Mouse (Mus musculus): ENCODE results near the gene Olfr1348. TPM values are rescaled to one million over a fixed set of nuclear protein-coding genes. Genes with fewer than 3 reads are reported as not detected.

Gene Olfr1348
- polyA plus RNA-seq (2012; rRNA removed), result not detected in 2 replicates

GRCm38 (mm10) chr7:6508648-6509047 lies at the start of gene Olfr1348:
TSS of gene Olfr1348 (minus strand) at chr7:6508748.

GRCm38 (mm10) chr7:6522850-6523249 lies 14.3 kb upstream of the Olfr1348 start, which contains the start of gene Olfr1349:
TSS of gene Olfr1349 (minus strand) at chr7:6522950.

GRCm38 (mm10) chr7:6499655-6500054 lies 8.9 kb downstream of the Olfr1348 start, which contains the start of gene Olfr1347:
TSS of gene Olfr1347 (minus strand) at chr7:6499755.

GRCm38 (mm10) chr7:6486841-6487240 lies 21.7 kb downstream of the Olfr1348 start, which contains the start of gene Olfr5:
TSS of gene Olfr5 (minus strand) at chr7:6486941.

GRCm38 (mm10) chr7:6466951-6467350 lies 41.6 kb downstream of the Olfr1348 start, which contains the start of gene Olfr1346:
TSS of gene Olfr1346 (plus strand) at chr7:6467101.

GRCm38 (mm10) chr7:6455868-6456267 lies 52.7 kb downstream of the Olfr1348 start, which contains the start of gene Olfr1336:
TSS of gene Olfr1336 (plus strand) at chr7:6456168.

Other genes starting within 250 kb of the Olfr1348 start
- 1.1 TPM in 2 replicates for gene Zfp667, start 222.2 kb downstream of the Olfr1348 start, polyA plus RNA-seq (2012; rRNA removed)
- 0.52 and 0.60 TPM in 2 replicates for gene Zfp583, start 177.5 kb downstream of the Olfr1348 start, polyA plus RNA-seq (2012; rRNA removed)
- gene Gm3854, start 165.0 kb downstream of the Olfr1348 start, polyA plus RNA-seq (2012; rRNA removed), result 0.08 and 0.13 TPM in 2 replicates
- gene Zfp78, start 145.5 kb downstream of the Olfr1348 start, polyA plus RNA-seq (2012; rRNA removed), result 0.50 and 0.55 TPM in 2 replicates
- gene Zfp28, start 125.5 kb downstream of the Olfr1348 start, polyA plus RNA-seq (2012; rRNA removed), result 1.3 and 1.4 TPM in 2 replicates
- gene Smim17, start 110.0 kb downstream of the Olfr1348 start, polyA plus RNA-seq (2012; rRNA removed), result not detected in 2 replicates
- not detected in 2 replicates for gene Gm20715, start 98.5 kb downstream of the Olfr1348 start, polyA plus RNA-seq (2012; rRNA removed)
- gene Olfr1344, start 70.1 kb downstream of the Olfr1348 start, polyA plus RNA-seq (2012; rRNA removed), result not detected in 2 replicates
- gene Olfr1336, start 52.6 kb downstream of the Olfr1348 start, polyA plus RNA-seq (2012; rRNA removed), result not detected in 2 replicates
- gene Olfr1346, start 41.6 kb downstream of the Olfr1348 start, polyA plus RNA-seq (2012; rRNA removed), result not detected in 2 replicates
- not detected in 2 replicates for gene Olfr5, start 21.8 kb downstream of the Olfr1348 start, polyA plus RNA-seq (2012; rRNA removed)
- not detected in 2 replicates for gene Olfr1347, start 9.0 kb downstream of the Olfr1348 start, polyA plus RNA-seq (2012; rRNA removed)
- not detected in 2 replicates for gene Olfr1349, start 14.2 kb upstream of the Olfr1348 start, polyA plus RNA-seq (2012; rRNA removed)
- gene Olfr1350, start 56.1 kb upstream of the Olfr1348 start, polyA plus RNA-seq (2012; rRNA removed), result not detected in 2 replicates
- gene Zim1, start 187.7 kb upstream of the Olfr1348 start, polyA plus RNA-seq (2012; rRNA removed), result 5.7 and 6.1 TPM in 2 replicates
- gene Peg3, start 221.7 kb upstream of the Olfr1348 start, polyA plus RNA-seq (2012; rRNA removed), result 44.1 and 45.3 TPM in 2 replicates
- 2.1 and 2.3 TPM in 2 replicates for gene Usp29, start 221.8 kb upstream of the Olfr1348 start, polyA plus RNA-seq (2012; rRNA removed)